Mouse (Mus musculus) midbrain, embryonic 13.5 days (tissue): ENCODE results near the gene Ccdc187. TPM values are rescaled to one million over a fixed set of nuclear protein-coding genes. Genes with fewer than 3 reads are reported as not detected.

Experiments
- ATAC-seq: fragments of 200-750 bp; cut with Nextera tagmentation; 2 replicates; pipeline ENCODE4 v1.8.0; 2017; ENCODE audit warnings: mild to moderate bottlenecking, moderate TSS enrichment, moderate library complexity
- H3K27ac ChIP-seq: fragments of 300-500 bp; sonication (generic); 2 replicates; pipeline ENCODE4 v1.5.1; 2015; ENCODE audit warnings: inconsistent platforms, mild to moderate bottlenecking, moderate library complexity
- H3K27me3 ChIP-seq: fragments of 300-500 bp; sonication (generic); 2 replicates; pipeline ENCODE4 v1.6.1; 2015; ENCODE audit warnings: mild to moderate bottlenecking, inconsistent platforms
- H3K36me3 ChIP-seq: fragments of 300-500 bp; sonication (generic); 2 replicates; pipeline ENCODE4 v1.6.1; 2015; ENCODE audit warnings: mild to moderate bottlenecking, inconsistent platforms
- H3K4me1 ChIP-seq: fragments of 300-500 bp; sonication (generic); replicated peaks from 2 replicates; pipeline ENCODE4 v1.6.1; 2015; ENCODE audit warnings: inconsistent platforms
- H3K4me2 ChIP-seq: fragments of 300-500 bp; sonication (generic); replicated peaks from 2 replicates; pipeline ENCODE4 v1.6.1; 2015; ENCODE audit warnings: moderate library complexity, mild to moderate bottlenecking, inconsistent platforms
- H3K4me3 ChIP-seq: fragments of 300-500 bp; sonication (generic); replicated peaks from 2 replicates; pipeline ENCODE4 v1.5.1; 2015; ENCODE audit warnings: mild to moderate bottlenecking, inconsistent platforms
- H3K9ac ChIP-seq: fragments of 300-500 bp; sonication (generic); replicated peaks from 2 replicates; pipeline ENCODE4 v1.6.1; 2015; ENCODE audit warnings: mild to moderate bottlenecking, inconsistent platforms
- H3K9me3 ChIP-seq: fragments of 300-500 bp; sonication (generic); 2 replicates; pipeline ENCODE4 v1.6.1; 2016; ENCODE audit warnings: mild to moderate bottlenecking, inconsistent platforms
- WGBS: fragments of 180-500 bp; shearing (Covaris S2); methylation state at CpG from one replicate; pipeline ENCODE4 v1.1.7; 2015; 5-methylcytosine and 5-hydroxymethylcytosine counted together
- polyA plus RNA-seq: library from polyadenylated mRNA; unstranded; fragments of >200 nt; fragmentation: Nextera tagmentation; extraction: Ambion mirVana; gene quantifications from 2 replicates; pipeline ENCODE4 v1.2.1, GENCODE M21; 2015

The Ccdc187 gene
- polyA plus RNA-seq, 1 experiment from 2014 or later = 0.17 TPM

DNA sequence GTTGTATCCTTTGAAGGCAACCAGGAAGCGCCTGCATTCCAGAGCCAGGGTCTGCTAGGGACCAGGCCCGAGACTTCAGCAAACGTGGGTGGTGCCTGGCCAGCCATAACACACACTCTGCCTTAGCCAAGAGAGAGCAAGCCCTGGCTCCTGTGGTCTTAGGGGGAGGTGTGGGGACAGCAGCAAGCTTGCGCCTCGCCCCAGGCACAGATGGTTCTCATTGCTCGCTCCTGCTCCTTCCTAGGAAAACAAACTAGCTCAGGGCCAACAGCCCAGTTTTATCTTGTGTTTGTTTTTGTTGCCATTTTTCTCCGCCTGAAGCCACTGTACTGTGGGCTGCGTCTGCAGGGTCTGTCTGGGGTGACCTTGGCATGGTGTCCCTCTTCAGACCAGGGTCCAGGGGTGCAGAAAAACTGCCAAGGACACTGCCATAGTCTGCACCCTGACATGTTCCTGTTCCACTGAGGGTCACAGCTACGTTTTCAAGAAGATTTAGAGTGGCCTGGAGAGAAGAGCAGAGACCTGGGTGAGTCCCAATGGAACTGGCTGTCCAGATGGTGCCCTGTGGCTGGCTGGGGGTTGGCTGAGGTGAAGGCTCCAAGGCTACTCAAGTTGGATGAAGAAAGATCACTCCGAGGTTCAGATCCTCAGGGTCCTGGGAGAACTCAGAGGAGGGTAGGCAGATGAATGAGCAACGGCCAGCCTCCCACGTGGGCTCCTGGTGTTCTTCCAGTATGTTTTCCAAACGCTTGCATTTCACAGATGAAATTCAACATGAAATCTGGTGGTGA is 20.1 kb upstream of the Ccdc187 start:
- Histone ChIP-seq H3K9ac (peak overlapping the region; percentile 98), H3K36me3 (no peaks in the 10 kb centered on the region), H3K4me2 (peak overlapping the region; percentile 96), H3K27ac (peak overlapping the region; percentile 97), H3K4me1 (peaks cover 49% of the 10 kb centered on the region), H3K4me3 (peak overlapping the region; percentile 96), H3K9me3 (no peaks in the 10 kb centered on the region), H3K27me3 (no peaks in the 10 kb centered on the region)
- ATAC-seq = 0 out of 2 replicates have a peak, but pooled peaks have one; percentile 4
- 69% methylated on average over 13 of the region's 13 CpGs for WGBS

DNA sequence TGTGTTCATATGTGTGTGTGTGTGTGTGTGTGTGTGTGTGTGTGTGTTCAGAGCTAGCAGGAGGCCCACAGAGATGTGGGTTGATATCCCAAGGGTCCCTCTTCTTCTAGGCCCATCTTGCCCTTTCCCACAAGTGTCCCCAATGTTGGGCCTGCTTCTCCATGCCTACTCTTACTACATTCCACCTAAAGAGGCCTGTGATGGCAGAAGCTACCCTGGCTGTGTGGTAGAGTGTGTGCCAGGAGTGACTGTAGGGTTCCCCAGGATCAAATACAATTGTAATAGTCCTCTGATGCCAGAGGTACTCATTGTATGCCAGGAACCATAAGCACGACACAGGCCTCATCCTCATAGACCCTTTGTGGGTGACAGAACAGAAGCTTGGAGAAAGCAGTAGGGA is 19.0 kb upstream of the Ccdc187 start:
- H3K27ac ChIP-seq = no peak overlapping the region
- WGBS = 93% methylated on average over 1 of the region's 1 CpGs
- no peaks in the 10 kb centered on the region for H3K27me3 ChIP-seq
- no peaks in the 10 kb centered on the region for H3K36me3 ChIP-seq
- H3K4me2 ChIP-seq = no peak overlapping the region
- ATAC-seq = no peak
- H3K4me1 ChIP-seq = peaks cover 42% of the 10 kb centered on the region
- H3K4me3 ChIP-seq = no peak overlapping the region
- no peak overlapping the region for H3K9ac ChIP-seq
- no peaks in the 10 kb centered on the region for H3K9me3 ChIP-seq

DNA sequence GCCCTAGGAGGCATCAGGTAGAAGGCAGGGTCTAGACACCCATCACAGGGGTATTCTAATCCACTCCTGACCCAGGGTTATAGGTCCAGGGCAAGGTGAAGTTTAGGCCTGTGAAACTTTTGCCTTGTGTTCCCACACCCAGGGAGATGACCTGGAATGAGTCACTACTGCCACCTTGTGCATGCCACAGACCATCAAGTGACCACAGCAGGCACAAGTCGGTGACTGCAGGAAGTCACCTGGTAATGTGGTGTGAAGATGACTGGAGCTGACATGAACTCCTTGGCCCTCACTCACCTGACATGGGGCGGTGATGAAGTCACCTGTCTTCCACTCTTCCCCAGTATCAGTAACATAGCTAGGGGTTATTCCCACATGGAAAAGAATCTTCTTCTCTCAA is 18.5 kb upstream of the Ccdc187 start:
- 56% methylated on average over 2 of the region's 2 CpGs for WGBS
- H3K36me3 ChIP-seq = no peaks in the 10 kb centered on the region
- peaks cover 36% of the 10 kb centered on the region for H3K4me1 ChIP-seq
- H3K27ac ChIP-seq = no peak overlapping the region
- no peaks in the 10 kb centered on the region for H3K27me3 ChIP-seq
- no peak overlapping the region for H3K9ac ChIP-seq
- no peak for ATAC-seq
- no peak overlapping the region for H3K4me2 ChIP-seq
- no peak overlapping the region for H3K4me3 ChIP-seq
- H3K9me3 ChIP-seq = no peaks in the 10 kb centered on the region

DNA sequence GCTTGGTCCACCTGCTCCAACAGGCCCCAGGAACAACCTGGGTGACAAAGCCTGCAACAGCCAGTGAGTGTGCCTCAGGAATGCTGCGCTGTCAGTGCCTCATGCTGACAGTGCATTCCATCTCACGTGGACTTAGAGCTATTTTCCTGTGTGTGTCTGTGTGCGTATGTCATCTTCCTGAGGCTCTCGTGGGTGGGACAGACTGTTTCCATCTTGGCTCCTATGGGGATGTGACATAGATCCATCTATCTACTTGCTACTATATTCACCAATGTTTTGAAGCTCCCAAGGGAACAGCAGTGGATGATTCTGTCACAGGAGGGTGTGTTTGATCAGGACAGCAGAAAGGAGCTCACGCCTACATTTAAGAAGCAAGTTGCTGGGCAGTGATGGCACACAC is 17.6 kb upstream of the Ccdc187 start:
- no peaks in the 10 kb centered on the region for H3K9me3 ChIP-seq
- no peak overlapping the region for H3K27ac ChIP-seq
- H3K9ac ChIP-seq = no peak overlapping the region
- no peak overlapping the region for H3K4me3 ChIP-seq
- ATAC-seq = no peak
- no peaks in the 10 kb centered on the region for H3K36me3 ChIP-seq
- no peak overlapping the region for H3K4me2 ChIP-seq
- 75% methylated on average over 5 of the region's 5 CpGs for WGBS
- no peaks in the 10 kb centered on the region for H3K27me3 ChIP-seq
- peaks cover 27% of the 10 kb centered on the region for H3K4me1 ChIP-seq

DNA sequence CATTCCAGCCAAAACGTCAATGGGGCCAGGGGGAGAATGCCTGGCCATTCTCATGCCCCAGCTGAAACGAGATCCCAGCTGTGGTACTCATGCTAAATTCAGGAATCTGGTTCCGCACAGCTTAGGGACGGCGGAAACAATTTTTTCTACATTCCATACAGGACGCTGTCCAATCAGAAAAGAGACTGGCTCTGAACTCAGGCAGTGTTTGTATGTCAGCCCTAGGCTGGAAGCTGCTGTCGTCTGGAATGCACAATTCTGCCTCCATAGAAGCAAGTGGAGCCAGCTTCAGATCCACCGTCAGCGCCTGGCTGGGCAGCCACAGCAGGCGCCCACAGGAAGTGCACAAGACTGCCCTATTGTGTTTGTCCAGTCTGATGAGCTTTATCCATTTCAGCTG is 15.4 kb upstream of the Ccdc187 start:
- H3K9ac ChIP-seq = no peak overlapping the region
- H3K4me1 ChIP-seq = peaks cover 16% of the 10 kb centered on the region
- peak overlapping the region; percentile 61 for H3K27ac ChIP-seq
- no peak overlapping the region for H3K4me3 ChIP-seq
- no peaks in the 10 kb centered on the region for H3K9me3 ChIP-seq
- H3K4me2 ChIP-seq = no peak overlapping the region
- 14% methylated on average over 10 of the region's 10 CpGs for WGBS
- peak; percentile 52 for ATAC-seq
- H3K36me3 ChIP-seq = no peaks in the 10 kb centered on the region
- no peaks in the 10 kb centered on the region for H3K27me3 ChIP-seq

DNA sequence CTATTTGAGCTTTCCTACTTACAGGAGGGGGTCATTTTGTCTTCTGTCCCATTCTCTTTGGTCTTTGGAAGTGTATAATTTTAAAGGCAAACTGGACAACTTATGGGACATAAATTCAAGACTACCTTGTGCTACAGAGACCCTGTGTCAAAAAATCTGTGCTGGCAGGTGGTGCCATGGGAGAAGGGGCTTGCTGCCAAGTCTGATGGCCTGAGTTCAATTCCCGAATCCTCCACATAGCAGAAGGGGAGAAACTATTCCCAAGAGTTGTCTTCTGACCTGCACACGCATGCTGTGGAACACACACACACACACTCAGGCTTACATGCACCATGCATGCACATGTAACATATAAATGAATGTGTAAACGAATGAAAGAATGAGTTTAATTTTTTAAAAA is 12.3 kb upstream of the Ccdc187 start:
- H3K4me2 ChIP-seq = no peak overlapping the region
- peaks cover 10% of the 10 kb centered on the region for H3K4me1 ChIP-seq
- no peak overlapping the region for H3K27ac ChIP-seq
- H3K27me3 ChIP-seq = no peaks in the 10 kb centered on the region
- no peak overlapping the region for H3K4me3 ChIP-seq
- no peak for ATAC-seq
- no peak overlapping the region for H3K9ac ChIP-seq
- 87% methylated on average over 3 of the region's 3 CpGs for WGBS
- H3K9me3 ChIP-seq = no peaks in the 10 kb centered on the region
- H3K36me3 ChIP-seq = no peaks in the 10 kb centered on the region

DNA sequence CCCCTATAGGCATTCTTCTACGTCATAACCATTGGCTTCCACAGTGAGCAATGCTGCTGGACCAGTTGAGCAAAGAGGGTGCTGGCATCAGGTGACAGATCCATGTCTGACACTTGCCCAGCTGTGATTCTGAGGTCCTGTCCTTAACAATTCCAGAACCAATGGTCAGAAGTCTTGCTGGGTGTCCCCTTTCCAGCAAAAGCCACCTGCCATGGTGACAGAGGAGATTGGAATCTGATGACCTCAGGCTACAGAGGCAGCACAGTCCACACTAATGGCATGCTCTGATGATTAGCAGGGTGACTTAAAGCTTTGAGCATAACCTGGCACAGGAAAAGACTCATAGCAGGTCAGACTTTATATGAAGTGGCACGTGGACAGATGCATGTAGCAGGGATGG is 11.2 kb upstream of the Ccdc187 start:
- H3K27me3 ChIP-seq = no peaks in the 10 kb centered on the region
- no peak overlapping the region for H3K4me3 ChIP-seq
- no peak overlapping the region for H3K27ac ChIP-seq
- no peaks in the 10 kb centered on the region for H3K9me3 ChIP-seq
- no peak for ATAC-seq
- no peak overlapping the region for H3K9ac ChIP-seq
- no peak overlapping the region for H3K4me2 ChIP-seq
- no peaks in the 10 kb centered on the region for H3K36me3 ChIP-seq
- 83% methylated on average over 2 of the region's 2 CpGs for WGBS
- H3K4me1 ChIP-seq = peaks cover 13% of the 10 kb centered on the region

DNA sequence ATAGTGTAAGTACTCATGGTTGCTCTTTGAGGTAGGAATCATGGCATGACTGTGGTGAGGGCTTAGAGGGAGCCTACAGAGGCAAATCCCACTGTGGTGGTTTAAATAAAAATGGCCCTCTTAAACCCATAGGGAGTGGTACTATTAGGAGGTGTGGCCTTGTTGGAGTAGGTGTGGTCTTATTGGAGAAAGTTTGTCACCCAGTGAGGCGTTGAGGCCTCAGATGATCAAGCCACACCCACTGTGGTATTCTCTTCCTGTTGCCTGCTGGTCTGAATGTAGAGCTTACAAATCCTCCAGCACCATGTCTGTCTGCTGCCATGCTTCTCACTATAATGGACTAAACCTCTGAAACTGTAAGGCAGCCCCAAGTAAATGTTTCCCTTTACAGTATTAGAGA is 10.4 kb upstream of the Ccdc187 start:
- H3K4me2 ChIP-seq = no peak overlapping the region
- H3K36me3 ChIP-seq = no peaks in the 10 kb centered on the region
- H3K27me3 ChIP-seq = no peaks in the 10 kb centered on the region
- no peak overlapping the region for H3K9ac ChIP-seq
- H3K27ac ChIP-seq = no peak overlapping the region
- no peak overlapping the region for H3K4me3 ChIP-seq
- ATAC-seq = no peak
- 78% methylated on average over 1 of the region's 1 CpGs for WGBS
- peaks cover 17% of the 10 kb centered on the region for H3K4me1 ChIP-seq
- H3K9me3 ChIP-seq = no peaks in the 10 kb centered on the region

DNA sequence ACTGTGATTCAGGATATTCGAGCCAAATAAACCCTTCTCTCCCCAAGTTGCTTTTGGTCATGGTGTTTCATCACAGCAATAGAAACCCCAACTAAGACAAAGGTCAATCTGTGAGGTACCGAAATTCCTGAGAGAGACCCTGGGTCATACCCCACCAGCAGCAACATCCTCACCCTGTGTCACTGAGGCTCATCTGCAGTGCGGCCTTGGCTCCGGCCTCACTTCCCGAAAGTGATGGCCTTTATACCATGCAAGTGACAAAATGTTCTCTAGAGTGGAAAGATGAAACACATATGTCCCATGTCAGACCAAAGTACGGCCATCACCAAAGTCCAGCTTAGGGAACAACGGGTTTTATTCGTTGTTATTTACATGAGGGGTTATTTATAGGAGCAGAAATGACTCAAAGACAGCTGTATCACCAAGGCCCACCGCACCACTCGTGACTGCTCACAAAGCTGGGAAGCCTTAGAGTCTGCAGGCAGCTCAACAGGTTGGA is 7.7 kb upstream of the Ccdc187 start:
- no peak for ATAC-seq
- WGBS = 89% methylated on average over 10 of the region's 10 CpGs
- H3K4me2 ChIP-seq = no peak overlapping the region

DNA sequence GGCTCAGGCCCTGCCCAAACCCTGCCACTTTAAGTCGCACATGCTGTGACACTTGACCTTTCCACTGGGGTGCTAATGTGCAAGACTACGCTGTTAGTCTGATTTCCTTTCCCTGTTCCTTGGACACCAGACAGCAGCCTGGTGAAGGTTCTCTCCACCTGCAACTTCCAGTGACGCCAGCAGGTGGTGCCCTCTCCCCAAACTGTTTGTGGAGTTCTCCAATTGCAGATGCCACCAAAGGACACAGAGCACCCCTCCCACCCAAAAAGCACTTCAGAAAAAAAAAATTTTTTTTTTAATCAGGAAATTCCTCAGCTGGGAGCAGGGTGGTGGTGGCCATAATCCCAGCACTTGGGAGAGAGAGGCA is 6.4 kb upstream of the Ccdc187 start:
- Histone ChIP-seq H3K9me3 (no peaks in the 10 kb centered on the region), H3K27ac (peak overlapping the region; percentile 93), H3K4me3 (no peak overlapping the region), H3K36me3 (no peaks in the 10 kb centered on the region), H3K27me3 (no peaks in the 10 kb centered on the region), H3K4me2 (no peak overlapping the region), H3K4me1 (peaks cover 47% of the 10 kb centered on the region), H3K9ac (no peak overlapping the region)
- no peak for ATAC-seq
- 2% methylated on average over 3 of the region's 3 CpGs for WGBS

More for the DNA sequence above, 7.7 kb upstream of the Ccdc187 start:
- H3K9ac ChIP-seq = no peak overlapping the region
- peaks cover 37% of the 10 kb centered on the region for H3K4me1 ChIP-seq
- H3K9me3 ChIP-seq = no peaks in the 10 kb centered on the region
- H3K27ac ChIP-seq = no peak overlapping the region
- no peaks in the 10 kb centered on the region for H3K27me3 ChIP-seq
- H3K4me3 ChIP-seq = no peak overlapping the region
- H3K36me3 ChIP-seq = no peaks in the 10 kb centered on the region

DNA sequence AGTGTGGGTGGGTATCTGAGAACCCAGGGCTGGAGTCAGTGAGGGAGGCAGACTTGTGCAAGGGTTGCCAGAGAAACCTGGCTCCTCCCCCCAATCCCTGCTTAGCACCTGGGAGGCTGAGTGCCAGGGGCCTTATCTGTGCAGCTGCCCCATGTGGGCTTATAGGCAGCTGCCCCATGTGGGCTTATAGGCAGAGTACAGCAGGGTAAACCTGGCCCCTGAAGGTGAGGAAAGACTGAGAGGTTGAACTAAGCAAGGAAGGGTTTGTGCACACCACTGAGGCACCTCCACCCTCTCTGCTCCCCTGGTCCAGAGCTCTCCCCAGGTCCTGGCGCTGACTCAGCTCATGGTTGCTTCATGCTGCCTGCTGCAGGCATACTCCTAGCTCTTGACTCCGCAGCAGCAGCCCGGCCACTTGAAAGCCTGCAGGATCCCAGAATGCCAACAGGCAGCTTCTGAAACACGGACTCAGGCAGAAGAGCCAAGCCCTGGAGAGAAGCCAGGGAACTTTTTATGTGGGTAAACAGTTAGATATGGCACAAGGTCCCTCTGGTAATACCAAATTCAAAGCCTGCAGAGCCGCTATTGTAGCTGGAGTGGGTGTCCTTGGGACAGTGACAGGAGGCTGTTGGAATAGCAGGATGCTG is 5.9 kb upstream of the Ccdc187 start:
- WGBS = 39% methylated on average over 5 of the region's 5 CpGs
- H3K4me3 ChIP-seq = no peak overlapping the region
- peak overlapping the region; percentile 93 for H3K27ac ChIP-seq
- no peak overlapping the region for H3K4me2 ChIP-seq
- ATAC-seq = peak; percentile 2; the same call in 1 of the 2 replicates
- peaks cover 47% of the 10 kb centered on the region for H3K4me1 ChIP-seq
- no peaks in the 10 kb centered on the region for H3K36me3 ChIP-seq
- no peak overlapping the region; the same call in 1 of the 2 replicates for H3K9ac ChIP-seq
- H3K27me3 ChIP-seq = no peaks in the 10 kb centered on the region
- no peaks in the 10 kb centered on the region for H3K9me3 ChIP-seq

DNA sequence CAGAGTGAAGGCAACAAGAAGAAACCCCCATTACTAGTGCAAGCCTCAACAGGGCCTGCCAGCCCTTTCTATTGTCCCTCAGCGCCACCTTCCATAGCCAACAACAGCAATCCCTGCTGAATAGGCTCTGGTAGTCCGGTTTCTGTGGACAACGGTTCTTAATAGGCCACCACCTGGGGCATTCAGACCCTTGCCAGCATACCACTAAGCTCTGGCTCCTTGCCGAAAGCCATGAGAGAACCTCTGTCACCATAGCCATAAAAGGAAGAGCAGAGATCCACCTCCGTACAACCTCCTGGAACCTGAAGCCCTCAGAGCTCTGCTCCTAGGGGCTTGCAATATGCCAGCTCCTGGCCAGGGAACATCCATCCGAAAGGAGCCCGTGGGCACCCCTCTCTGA is 5.0 kb upstream of the Ccdc187 start:
- Histone ChIP-seq H3K27me3 (no peaks in the 10 kb centered on the region), H3K9me3 (no peaks in the 10 kb centered on the region), H3K4me1 (peaks cover 47% of the 10 kb centered on the region), H3K27ac (peak overlapping the region; percentile 93), H3K36me3 (no peaks in the 10 kb centered on the region), H3K9ac (peak overlapping the region; percentile 59), H3K4me2 (peak overlapping the region; percentile 42), H3K4me3 (no peak overlapping the region)
- ATAC-seq = peak; percentile 3; the same call in 1 of the 2 replicates
- 27% methylated on average over 7 of the region's 7 CpGs for WGBS
